Mouse (Mus musculus): Measurements from ENCODE around the gene Cela1. TPM values are rescaled to one million over a fixed set of nuclear protein-coding genes. Genes with fewer than 3 reads are reported as not detected.

The Cela1 gene
- polyA plus RNA-seq, 2 experiments = 2.6 to 2.8 TPM

GRCm38 (mm10) chr15:100680381-100680780, 7.3 kb downstream of the Cela1 start:
- no peaks in the 10 kb centered on the region for H3K4me1 ChIP-seq (ENCODE audit: control insufficient read depth, insufficient read depth, low read length)
- no peak overlapping the region for H3K4me2 ChIP-seq (replicated peaks; ENCODE audit: low read depth, low read length, severe bottlenecking)
- no peaks in the 10 kb centered on the region for H3K27me3 ChIP-seq (ENCODE audit: control insufficient read depth, insufficient read depth, low read length)
- H3K9me3 ChIP-seq (ENCODE audit: control insufficient read depth, low read length) = no peaks in the 10 kb centered on the region
- DNase-seq (ENCODE audit: low spot score) (no peak), ATAC-seq (ENCODE audit: low FRiP score, low read depth) (no peak)
- no peak overlapping the region for H3K9ac ChIP-seq (ENCODE audit: low read depth, low read length, severe bottlenecking)
- WGBS = 51% methylated on average over 3 of the region's 3 CpGs
- TF ChIP-seq POLR2A (IDR thresholded peaks at IDR 0.05; ENCODE audit: borderline replicate concordance, extremely low read depth, insufficient read depth, insufficient read length) = no peak
- no peak overlapping the region for H3K27ac ChIP-seq (replicated peaks; ENCODE audit: low read depth, low read length)
- H3K4me3 ChIP-seq (replicated peaks; ENCODE audit: low read length) = no peak overlapping the region
- H3K36me3 ChIP-seq (ENCODE audit: control insufficient read depth, insufficient read depth, low read length) = no peaks in the 10 kb centered on the region

GRCm38 (mm10) chr15:100679005-100679404, 8.7 kb downstream of the Cela1 start:
- Histone ChIP-seq H3K36me3 (ENCODE audit: control insufficient read depth, insufficient read depth, low read length) (no peaks in the 10 kb centered on the region), H3K4me2 (replicated peaks; ENCODE audit: low read depth, low read length, severe bottlenecking) (no peak overlapping the region), H3K4me3 (replicated peaks; ENCODE audit: low read length) (no peak overlapping the region), H3K27me3 (ENCODE audit: control insufficient read depth, insufficient read depth, low read length) (no peaks in the 10 kb centered on the region), H3K27ac (replicated peaks; ENCODE audit: low read depth, low read length) (no peak overlapping the region), H3K4me1 (ENCODE audit: control insufficient read depth, insufficient read depth, low read length) (no peaks in the 10 kb centered on the region), H3K9me3 (ENCODE audit: control insufficient read depth, low read length) (no peaks in the 10 kb centered on the region), H3K9ac (ENCODE audit: low read depth, low read length, severe bottlenecking) (no peak overlapping the region)
- 88% methylated on average over 14 of the region's 14 CpGs for WGBS
- no peak for TF ChIP-seq POLR2A (IDR thresholded peaks at IDR 0.05; ENCODE audit: borderline replicate concordance, extremely low read depth, insufficient read depth, insufficient read length)
- DNase-seq (ENCODE audit: low spot score) (no peak), ATAC-seq (ENCODE audit: low FRiP score, low read depth) (no peak)

- Histone ChIP-seq H3K4me1 (ENCODE audit: control insufficient read depth, insufficient read depth, low read length) (no peaks in the 10 kb centered on the region), H3K27me3 (ENCODE audit: control insufficient read depth, insufficient read depth, low read length) (no peaks in the 10 kb centered on the region), H3K9me3 (ENCODE audit: control insufficient read depth, low read length) (no peaks in the 10 kb centered on the region), H3K36me3 (ENCODE audit: control insufficient read depth, insufficient read depth, low read length) (no peaks in the 10 kb centered on the region), H3K27ac (replicated peaks; ENCODE audit: low read depth, low read length) (no peak overlapping the region), H3K9ac (ENCODE audit: low read depth, low read length, severe bottlenecking) (no peak overlapping the region), H3K4me2 (replicated peaks; ENCODE audit: low read depth, low read length, severe bottlenecking) (no peak overlapping the region), H3K4me3 (replicated peaks; ENCODE audit: low read length) (no peak overlapping the region)
- ATAC-seq (ENCODE audit: low FRiP score, low read depth) = no peak
- no peak for TF ChIP-seq POLR2A (IDR thresholded peaks at IDR 0.05; ENCODE audit: borderline replicate concordance, extremely low read depth, insufficient read depth, insufficient read length)
- DNase-seq (ENCODE audit: low spot score) = no peak
- WGBS = 79% methylated on average over 12 of the region's 12 CpGs
Measured at GRCm38 (mm10) chr15:100678581-100678980, 9.1 kb downstream of the Cela1 start.

DNA sequence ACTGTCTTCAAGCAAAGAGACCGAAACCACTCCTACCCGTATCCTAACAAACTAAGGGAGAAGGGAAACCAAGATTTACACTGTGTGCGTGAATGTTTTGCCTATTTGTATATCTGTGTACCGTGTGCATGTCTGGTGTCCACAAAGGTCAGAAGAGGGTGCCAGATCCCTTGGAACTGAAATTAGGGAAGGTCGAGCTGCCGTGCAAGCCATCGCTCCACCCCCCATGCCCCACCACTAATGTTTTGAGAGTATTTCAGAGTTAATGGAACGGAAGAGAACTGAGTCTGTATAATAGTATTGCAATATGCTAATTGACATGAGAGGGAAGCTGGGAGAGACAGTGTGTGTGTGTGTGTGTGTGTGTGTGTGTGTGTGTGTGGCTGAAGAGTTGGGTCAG, 10.0 kb downstream of the Cela1 start:
- no peak overlapping the region for H3K27ac ChIP-seq (replicated peaks; ENCODE audit: low read depth, low read length)

GRCm38 (mm10) chr15:100676521-100676920, 11.2 kb downstream of the Cela1 start:
- no peak overlapping the region for H3K27ac ChIP-seq (replicated peaks; ENCODE audit: low read depth, low read length)
- H3K4me3 ChIP-seq (replicated peaks; ENCODE audit: low read length) = no peak overlapping the region
- no peaks in the 10 kb centered on the region for H3K4me1 ChIP-seq (ENCODE audit: control insufficient read depth, insufficient read depth, low read length)
- DNase-seq (ENCODE audit: low spot score) (no peak), ATAC-seq (ENCODE audit: low FRiP score, low read depth) (no peak)
- no peak for TF ChIP-seq POLR2A (IDR thresholded peaks at IDR 0.05; ENCODE audit: borderline replicate concordance, extremely low read depth, insufficient read depth, insufficient read length)
- no peaks in the 10 kb centered on the region for H3K9me3 ChIP-seq (ENCODE audit: control insufficient read depth, low read length)
- no peak overlapping the region for H3K9ac ChIP-seq (ENCODE audit: low read depth, low read length, severe bottlenecking)
- no peak overlapping the region for H3K4me2 ChIP-seq (replicated peaks; ENCODE audit: low read depth, low read length, severe bottlenecking)
- H3K36me3 ChIP-seq (ENCODE audit: control insufficient read depth, insufficient read depth, low read length) = no peaks in the 10 kb centered on the region
- no peaks in the 10 kb centered on the region for H3K27me3 ChIP-seq (ENCODE audit: control insufficient read depth, insufficient read depth, low read length)
- WGBS = 77% methylated on average over 1 of the region's 1 CpGs

More for the DNA sequence above, 10.0 kb downstream of the Cela1 start:
- no peaks in the 10 kb centered on the region for H3K27me3 ChIP-seq (ENCODE audit: control insufficient read depth, insufficient read depth, low read length)
- no peak overlapping the region for H3K4me3 ChIP-seq (replicated peaks; ENCODE audit: low read length)
- H3K9ac ChIP-seq (ENCODE audit: low read depth, low read length, severe bottlenecking) = no peak overlapping the region
- DNase-seq (ENCODE audit: low spot score) (no peak), ATAC-seq (ENCODE audit: low FRiP score, low read depth) (no peak)
- no peak overlapping the region for H3K4me2 ChIP-seq (replicated peaks; ENCODE audit: low read depth, low read length, severe bottlenecking)
- no peak for TF ChIP-seq POLR2A (IDR thresholded peaks at IDR 0.05; ENCODE audit: borderline replicate concordance, extremely low read depth, insufficient read depth, insufficient read length)
- no peaks in the 10 kb centered on the region for H3K4me1 ChIP-seq (ENCODE audit: control insufficient read depth, insufficient read depth, low read length)
- no peaks in the 10 kb centered on the region for H3K36me3 ChIP-seq (ENCODE audit: control insufficient read depth, insufficient read depth, low read length)
- whole genome bisulfite sequencing = 90% methylated on average over 8 of the region's 8 CpGs
- H3K9me3 ChIP-seq (ENCODE audit: control insufficient read depth, low read length) = no peaks in the 10 kb centered on the region

DNA sequence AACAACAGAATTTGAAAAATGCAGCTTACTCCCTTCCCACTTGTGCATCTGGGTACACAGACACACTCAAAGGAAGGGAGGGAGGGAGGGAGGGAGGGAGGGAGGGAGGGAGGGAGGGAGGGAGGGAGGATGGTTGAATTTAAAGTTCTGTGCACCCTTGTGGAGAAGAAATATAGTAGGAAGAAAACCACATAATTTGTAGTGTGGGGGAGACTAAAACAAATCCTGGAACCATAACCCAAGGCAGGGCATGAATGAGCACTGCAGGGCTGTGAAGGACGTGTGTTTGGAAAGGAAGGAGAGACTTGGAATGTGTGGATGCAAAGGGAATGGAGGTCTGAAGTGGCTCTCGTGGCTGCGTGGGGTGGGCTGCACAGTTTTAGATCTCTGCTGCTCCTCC, 12.2 kb downstream of the Cela1 start:
- no peaks in the 10 kb centered on the region for H3K27me3 ChIP-seq (ENCODE audit: control insufficient read depth, insufficient read depth, low read length)
- no peak for TF ChIP-seq POLR2A (IDR thresholded peaks at IDR 0.05; ENCODE audit: borderline replicate concordance, extremely low read depth, insufficient read depth, insufficient read length)
- DNase-seq (ENCODE audit: low spot score) = no peak
- H3K4me3 ChIP-seq (replicated peaks; ENCODE audit: low read length) = no peak overlapping the region
- no peak for ATAC-seq (ENCODE audit: low FRiP score, low read depth)
- no peak overlapping the region for H3K9ac ChIP-seq (ENCODE audit: low read depth, low read length, severe bottlenecking)
- no peaks in the 10 kb centered on the region for H3K9me3 ChIP-seq (ENCODE audit: control insufficient read depth, low read length)
- no peaks in the 10 kb centered on the region for H3K4me1 ChIP-seq (ENCODE audit: control insufficient read depth, insufficient read depth, low read length)
- H3K4me2 ChIP-seq (replicated peaks; ENCODE audit: low read depth, low read length, severe bottlenecking) = no peak overlapping the region
- H3K36me3 ChIP-seq (ENCODE audit: control insufficient read depth, insufficient read depth, low read length) = no peaks in the 10 kb centered on the region
- no peak overlapping the region for H3K27ac ChIP-seq (replicated peaks; ENCODE audit: low read depth, low read length)
- WGBS = 49% methylated on average over 3 of the region's 3 CpGs

All from limb, embryonic 14.5 days (tissue).